Mouse (Mus musculus) lung, embryonic 14.5 days (tissue): ENCODE measurements at regions not wholly inside any gene's neighbourhood (a gene's known extent, or its start where the extent isn't known, plus 50 kb on each side); places are given as distances from the start of the nearest gene placed in this dataset.

Experiments used
- ATAC-seq: fragments of 200-750 bp; cut with Nextera tagmentation; 2 replicates; pipeline ENCODE4 v1.8.0; 2017; ENCODE audit warnings: mild to moderate bottlenecking, moderate TSS enrichment, moderate library complexity; ENCODE audit not compliant: insufficient read depth
- DNase-seq: peaks from one replicate; pipeline ENCODE4 v3.0.0-alpha.2; 2015
- H3K27ac ChIP-seq: fragments of 300-500 bp; sonication (generic); 2 replicates; pipeline ENCODE4 v1.5.1; 2014; ENCODE audit warnings: low read depth, mild to moderate bottlenecking, moderate library complexity
- H3K27me3 ChIP-seq: fragments of 300-500 bp; sonication (generic); 2 replicates; pipeline ENCODE4 v1.6.1; 2014; ENCODE audit warnings: low read length, control low read depth; ENCODE audit not compliant: insufficient read depth
- H3K36me3 ChIP-seq: fragments of 300-500 bp; sonication (generic); 2 replicates; pipeline ENCODE4 v1.6.1; 2014; ENCODE audit warnings: control low read depth; ENCODE audit not compliant: insufficient read depth
- H3K4me1 ChIP-seq: fragments of 300-500 bp; sonication (generic); 2 replicates; pipeline ENCODE4 v1.6.1; 2014; ENCODE audit warnings: antibody characterized with exemption, control low read depth; ENCODE audit not compliant: insufficient read depth
- H3K4me2 ChIP-seq: fragments of 300-500 bp; sonication (generic); 2 replicates; pipeline ENCODE4 v1.6.1; 2014; ENCODE audit warnings: mild to moderate bottlenecking
- H3K4me3 ChIP-seq: fragments of 300-500 bp; sonication (generic); 2 replicates; pipeline ENCODE4 v1.5.1; 2014; ENCODE audit warnings: low read depth, low read length
- H3K9ac ChIP-seq: fragments of 300-500 bp; sonication (generic); 2 replicates; pipeline ENCODE4 v1.6.1; 2014
- H3K9me3 ChIP-seq: fragments of 300-500 bp; sonication (generic); 2 replicates; pipeline ENCODE4 v1.6.1; 2016; ENCODE audit warnings: low read depth, low read length, control low read depth
- CTCF ChIP-seq: IDR thresholded peaks from 2 replicates; pipeline ENCODE4 v1.5.1; 2016; ENCODE audit warnings: antibody characterized with exemption, low read depth
- WGBS: fragments of 180-500 bp; shearing (Covaris S2); extraction: QIAGEN DNeasy Blood & Tissue Kit; methylation state at CpG from one replicate; pipeline ENCODE4 v1.1.7; 2014; 5-methylcytosine and 5-hydroxymethylcytosine counted together

DNA sequence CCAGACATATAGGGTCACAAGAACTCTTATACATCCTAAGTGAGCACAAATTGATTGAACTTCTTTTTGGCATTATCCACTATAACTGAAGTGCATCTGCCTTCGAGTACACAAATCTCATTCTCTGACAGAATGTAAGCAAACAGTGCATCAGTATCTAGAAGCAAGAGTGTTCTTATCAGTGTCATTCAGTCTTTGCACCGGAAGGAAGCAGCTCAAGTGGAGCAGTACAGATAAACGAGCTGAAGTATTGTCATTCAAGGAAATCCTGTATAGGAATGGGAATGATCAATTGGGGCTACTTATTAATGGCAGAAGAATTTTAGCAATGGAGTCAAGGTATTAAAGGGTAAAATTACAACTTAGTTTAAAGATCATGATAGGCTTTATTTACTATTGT is 74.3 kb upstream of the Pdc start:
- no peak overlapping the region for H3K9ac ChIP-seq
- H3K9me3 ChIP-seq: no peaks in the 10 kb centered on the region
- H3K27me3 ChIP-seq: no peaks in the 10 kb centered on the region
- H3K27ac ChIP-seq: no peak overlapping the region
- ATAC-seq: no peak
- TF ChIP-seq CTCF: no peak
- no peaks in the 10 kb centered on the region for H3K4me1 ChIP-seq
- no peak overlapping the region for H3K4me2 ChIP-seq
- WGBS: 6% methylated on average over 3 of the region's 3 CpGs
- DNase-seq: no peak
- no peaks in the 10 kb centered on the region for H3K36me3 ChIP-seq
- H3K4me3 ChIP-seq: no peak overlapping the region

DNA sequence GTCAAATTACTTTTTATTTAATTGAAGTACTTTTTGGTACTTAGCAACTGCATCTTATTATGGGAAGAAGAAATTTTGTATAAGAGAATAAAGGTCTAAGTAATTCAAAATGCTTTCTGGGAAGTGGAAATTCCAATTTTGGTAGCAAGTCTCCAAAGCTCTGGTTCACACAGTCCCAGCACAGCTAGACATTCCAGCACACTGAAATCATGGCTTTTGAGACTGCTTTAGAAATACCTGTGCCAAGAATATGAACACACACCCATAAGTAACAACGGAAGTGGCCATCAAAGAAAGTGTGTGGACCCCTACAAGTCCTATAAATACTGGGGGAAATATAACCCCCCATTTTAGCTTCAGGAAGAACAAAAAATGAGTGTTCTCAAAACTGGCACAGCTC is 67.8 kb upstream of the Pdc start:
- H3K27me3 ChIP-seq: no peaks in the 10 kb centered on the region
- H3K9ac ChIP-seq: no peak overlapping the region
- 88% methylated on average over 1 of the region's 1 CpGs for WGBS
- H3K27ac ChIP-seq: no peak overlapping the region
- DNase-seq (no peak), ATAC-seq (no peak)
- no peaks in the 10 kb centered on the region for H3K36me3 ChIP-seq
- H3K9me3 ChIP-seq: no peaks in the 10 kb centered on the region
- no peak overlapping the region for H3K4me2 ChIP-seq
- no peaks in the 10 kb centered on the region for H3K4me1 ChIP-seq
- TF ChIP-seq CTCF: no peak
- H3K4me3 ChIP-seq: no peak overlapping the region

DNA sequence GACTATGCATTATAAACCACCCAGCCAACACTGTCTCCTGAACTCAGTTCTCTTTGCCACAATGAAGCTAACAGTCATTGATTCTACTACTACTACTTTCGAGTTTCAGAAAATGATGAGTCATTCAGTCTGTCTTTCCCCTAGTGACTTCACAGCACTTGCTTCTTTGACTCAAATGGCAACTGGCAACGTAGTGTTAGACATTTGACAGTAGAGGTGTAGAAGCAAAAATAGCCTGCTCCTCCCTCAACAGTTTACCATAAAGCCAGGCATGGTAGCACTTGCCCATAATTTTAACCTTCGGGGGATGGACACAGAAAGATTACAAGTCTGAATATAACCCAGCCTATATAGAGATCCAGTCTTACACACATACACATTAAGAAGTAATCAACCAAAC is 67.3 kb upstream of the Pdc start:
- WGBS: 79% methylated on average over 3 of the region's 3 CpGs
- no peaks in the 10 kb centered on the region for H3K27me3 ChIP-seq

DNA sequence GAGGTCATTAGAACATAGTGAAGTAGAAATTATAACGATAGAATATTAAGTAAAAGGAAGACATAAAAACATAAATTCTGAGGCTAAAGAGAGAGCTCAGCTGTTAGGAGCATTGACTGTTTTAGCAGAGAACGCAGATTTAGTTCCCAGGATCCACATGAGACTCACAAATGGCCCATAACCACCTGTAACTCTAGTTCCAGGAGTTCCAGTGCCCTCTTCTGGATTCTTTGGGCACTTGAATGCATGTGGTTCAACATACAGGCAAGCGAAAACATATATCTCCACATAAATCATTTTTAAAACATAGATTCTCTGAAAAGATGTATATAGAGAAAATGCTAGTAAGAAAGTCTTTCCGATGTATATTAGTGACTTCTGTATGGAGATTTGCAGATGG is 61.6 kb upstream of the Pdc start:
- ATAC-seq: no peak
- Histone ChIP-seq H3K27me3 (no peaks in the 10 kb centered on the region), H3K27ac (no peak overlapping the region), H3K36me3 (no peaks in the 10 kb centered on the region), H3K9ac (no peak overlapping the region), H3K4me2 (no peak overlapping the region), H3K9me3 (no peaks in the 10 kb centered on the region), H3K4me1 (no peaks in the 10 kb centered on the region), H3K4me3 (no peak overlapping the region)
- peak; percentile 48 for TF ChIP-seq CTCF
- 61% methylated on average over 4 of the region's 4 CpGs for WGBS
- peak; percentile 46 for DNase-seq

More for the DNA sequence above, 67.3 kb upstream of the Pdc start:
- TF ChIP-seq CTCF: no peak
- H3K4me1 ChIP-seq: no peaks in the 10 kb centered on the region
- H3K27ac ChIP-seq: no peak overlapping the region
- H3K4me2 ChIP-seq: no peak overlapping the region
- H3K4me3 ChIP-seq: no peak overlapping the region
- no peak for DNase-seq
- H3K9me3 ChIP-seq: no peaks in the 10 kb centered on the region
- no peaks in the 10 kb centered on the region for H3K36me3 ChIP-seq
- no peak overlapping the region for H3K9ac ChIP-seq
- no peak for ATAC-seq

DNA sequence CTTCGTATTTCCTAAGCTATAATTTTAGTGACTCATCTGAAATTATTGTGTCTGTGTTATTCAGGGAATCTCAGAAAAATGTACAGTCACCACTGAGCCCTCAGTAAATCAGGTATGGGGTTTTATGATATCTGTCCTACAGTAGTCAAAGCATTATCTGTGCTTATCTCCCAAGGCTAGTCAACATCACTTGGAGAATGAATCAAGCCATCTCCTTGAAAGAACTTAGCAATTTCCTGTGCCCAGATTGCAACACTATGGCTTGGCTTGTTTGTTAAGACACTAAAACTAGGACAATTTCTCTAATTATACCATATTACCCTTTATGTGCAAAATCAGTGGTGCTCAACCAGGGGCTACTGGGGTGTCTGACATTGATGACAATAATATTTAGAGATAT is 58.9 kb upstream of the Pdc start:
- Histone ChIP-seq H3K9ac (no peak overlapping the region), H3K4me2 (no peak overlapping the region), H3K36me3 (no peaks in the 10 kb centered on the region), H3K27ac (no peak overlapping the region), H3K4me1 (no peaks in the 10 kb centered on the region), H3K4me3 (no peak overlapping the region), H3K27me3 (no peaks in the 10 kb centered on the region), H3K9me3 (no peaks in the 10 kb centered on the region)
- no peak for TF ChIP-seq CTCF
- 82% methylated on average over 1 of the region's 1 CpGs for WGBS
- ATAC-seq (no peak), DNase-seq (no peak)

DNA sequence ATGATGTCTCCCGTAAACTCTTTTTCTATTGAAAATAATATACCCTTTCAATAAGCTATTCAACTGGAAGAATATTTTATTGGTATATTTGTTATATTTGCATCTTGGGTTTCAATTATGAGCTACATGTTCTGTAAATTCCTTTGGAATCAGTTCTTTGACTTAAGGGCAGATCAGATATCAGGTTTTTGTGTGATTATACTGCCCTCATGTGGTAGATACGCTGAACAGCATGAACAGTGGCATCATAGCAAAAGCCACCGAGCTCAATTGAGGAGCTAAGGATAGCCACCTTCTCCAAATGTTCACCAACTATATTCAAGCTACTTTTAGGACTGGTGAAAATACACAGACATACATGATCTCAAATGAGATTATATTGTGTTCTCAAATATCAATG is 52.7 kb upstream of the Pdc start:
- WGBS: 38% methylated on average over 3 of the region's 3 CpGs
- H3K27ac ChIP-seq: no peak overlapping the region
- no peak overlapping the region for H3K9ac ChIP-seq
- DNase-seq (peak; percentile 77), ATAC-seq (peak; percentile 47)
- H3K4me1 ChIP-seq: no peaks in the 10 kb centered on the region
- H3K4me3 ChIP-seq: no peak overlapping the region
- H3K4me2 ChIP-seq: no peak overlapping the region
- H3K36me3 ChIP-seq: no peaks in the 10 kb centered on the region
- no peaks in the 10 kb centered on the region for H3K9me3 ChIP-seq
- TF ChIP-seq CTCF: peak; percentile 74
- no peaks in the 10 kb centered on the region for H3K27me3 ChIP-seq

DNA sequence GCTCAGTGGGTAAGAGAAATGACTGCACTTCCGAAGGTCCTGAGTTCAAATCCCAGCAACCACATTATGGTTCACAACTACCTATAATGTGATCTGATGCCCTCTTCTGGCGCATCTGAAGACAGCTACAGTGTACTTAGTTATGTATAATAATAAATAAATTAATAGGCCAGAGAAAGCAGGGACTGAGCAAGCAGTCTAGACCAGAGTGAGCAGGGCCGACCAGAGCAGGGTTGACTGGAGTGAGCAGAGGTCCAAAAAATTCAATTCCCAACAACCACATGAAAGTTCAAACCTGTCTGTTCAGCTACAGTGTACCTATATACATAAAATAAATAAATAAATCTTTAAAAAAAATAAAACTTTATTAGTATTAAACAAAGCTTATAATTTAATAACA is 52.2 kb upstream of the Pdc start:
- TF ChIP-seq CTCF: no peak
- 75% methylated on average over 3 of the region's 3 CpGs for WGBS
- DNase-seq (no peak), ATAC-seq (no peak)
- Histone ChIP-seq H3K4me1 (no peaks in the 10 kb centered on the region), H3K4me3 (no peak overlapping the region), H3K9ac (no peak overlapping the region), H3K36me3 (no peaks in the 10 kb centered on the region), H3K4me2 (no peak overlapping the region), H3K9me3 (no peaks in the 10 kb centered on the region), H3K27me3 (no peaks in the 10 kb centered on the region), H3K27ac (no peak overlapping the region)
